Mouse (Mus musculus): ENCODE data around the gene Wdr20. TPM values are rescaled to one million over a fixed set of nuclear protein-coding genes. Genes with fewer than 3 reads are reported as not detected.

Wdr20 gene
- polyA plus RNA-seq, 1 experiment from 2014 or later: 12.8 TPM

- 96% methylated on average over 3 of the region's 3 CpGs for WGBS
- no peak overlapping the region for H3K4me2 ChIP-seq (replicated peaks; ENCODE audit: low read depth)
- no peak overlapping the region for H3K27ac ChIP-seq (replicated peaks)
- TF ChIP-seq EP300 (optimal IDR thresholded peaks at IDR 0.05): no peak
- no peak for TF ChIP-seq CTCF (IDR thresholded peaks at IDR 0.05; ENCODE audit: low read depth)
- no peaks in the 10 kb centered on the region for H3K4me1 ChIP-seq (replicated peaks; ENCODE audit: control insufficient read depth, insufficient read depth)
- ATAC-seq (ENCODE audit: low FRiP score, low TSS enrichment): no peak
- H3K36me3 ChIP-seq (ENCODE audit: control insufficient read depth, insufficient read depth, low read length): no peaks in the 10 kb centered on the region
- no peaks in the 10 kb centered on the region for H3K9me3 ChIP-seq (ENCODE audit: control insufficient read depth, low read length)
- DNase-seq (ENCODE audit: low spot score): no peak
- no peaks in the 10 kb centered on the region for H3K27me3 ChIP-seq (ENCODE audit: control insufficient read depth, insufficient read depth, low read length)
- H3K4me3 ChIP-seq (ENCODE audit: low read depth, low read length): no peak overlapping the region
- H3K9ac ChIP-seq (ENCODE audit: low read length): no peak overlapping the region
These were observed 97.4 kb downstream of the Wdr20 start for GRCm38 (mm10) chr12:110835182-110835581.

GRCm38 (mm10) chr12:110836729-110837128, 99.0 kb downstream of the Wdr20 start:
- 30% methylated on average over 6 of the region's 6 CpGs for WGBS
- Histone ChIP-seq H3K4me1 (replicated peaks; ENCODE audit: control insufficient read depth, insufficient read depth) (no peaks in the 10 kb centered on the region), H3K4me3 (ENCODE audit: low read depth, low read length) (no peak overlapping the region), H3K36me3 (ENCODE audit: control insufficient read depth, insufficient read depth, low read length) (no peaks in the 10 kb centered on the region), H3K27ac (replicated peaks) (no peak overlapping the region), H3K27me3 (ENCODE audit: control insufficient read depth, insufficient read depth, low read length) (no peaks in the 10 kb centered on the region), H3K9ac (ENCODE audit: low read length) (peak overlapping the region; percentile 1; the same call in 1 of the 2 replicates), H3K4me2 (replicated peaks; ENCODE audit: low read depth) (no peak overlapping the region), H3K9me3 (ENCODE audit: control insufficient read depth, low read length) (no peaks in the 10 kb centered on the region)
- TF ChIP-seq CTCF (IDR thresholded peaks at IDR 0.05; ENCODE audit: low read depth) (no peak), EP300 (optimal IDR thresholded peaks at IDR 0.05) (no peak)
- no peak for ATAC-seq (ENCODE audit: low FRiP score, low TSS enrichment)
- DNase-seq (ENCODE audit: low spot score): no peak

GRCm38 (mm10) chr12:110837192-110837841, 99.6 kb downstream of the Wdr20 start:
- H3K4me3 ChIP-seq (ENCODE audit: low read depth, low read length): no peak overlapping the region
- no peaks in the 10 kb centered on the region for H3K9me3 ChIP-seq (ENCODE audit: control insufficient read depth, low read length)
- 40% methylated on average over 5 of the region's 5 CpGs for WGBS
- H3K36me3 ChIP-seq (ENCODE audit: control insufficient read depth, insufficient read depth, low read length): no peaks in the 10 kb centered on the region
- H3K27me3 ChIP-seq (ENCODE audit: control insufficient read depth, insufficient read depth, low read length): no peaks in the 10 kb centered on the region
- H3K9ac ChIP-seq (ENCODE audit: low read length): peak overlapping the region; percentile 1; the same call in 1 of the 2 replicates
- no peak overlapping the region for H3K27ac ChIP-seq (replicated peaks)
- DNase-seq (ENCODE audit: low spot score) (no peak), ATAC-seq (ENCODE audit: low FRiP score, low TSS enrichment) (no peak)
- no peak overlapping the region for H3K4me2 ChIP-seq (replicated peaks; ENCODE audit: low read depth)
- H3K4me1 ChIP-seq (replicated peaks; ENCODE audit: control insufficient read depth, insufficient read depth): no peaks in the 10 kb centered on the region
- TF ChIP-seq EP300 (optimal IDR thresholded peaks at IDR 0.05) (no peak), CTCF (IDR thresholded peaks at IDR 0.05; ENCODE audit: low read depth) (no peak)

- no peak overlapping the region for H3K9ac ChIP-seq (ENCODE audit: low read length)
- H3K36me3 ChIP-seq (ENCODE audit: control insufficient read depth, insufficient read depth, low read length): no peaks in the 10 kb centered on the region
- no peak for DNase-seq (ENCODE audit: low spot score)
- no peaks in the 10 kb centered on the region for H3K9me3 ChIP-seq (ENCODE audit: control insufficient read depth, low read length)
- H3K4me2 ChIP-seq (replicated peaks; ENCODE audit: low read depth): no peak overlapping the region
- no peak for ATAC-seq (ENCODE audit: low FRiP score, low TSS enrichment)
- no peaks in the 10 kb centered on the region for H3K27me3 ChIP-seq (ENCODE audit: control insufficient read depth, insufficient read depth, low read length)
- no peaks in the 10 kb centered on the region for H3K4me1 ChIP-seq (replicated peaks; ENCODE audit: control insufficient read depth, insufficient read depth)
- H3K27ac ChIP-seq (replicated peaks): no peak overlapping the region
- no peak overlapping the region for H3K4me3 ChIP-seq (ENCODE audit: low read depth, low read length)
- 90% methylated on average over 8 of the region's 8 CpGs for WGBS
- TF ChIP-seq CTCF (IDR thresholded peaks at IDR 0.05; ENCODE audit: low read depth): no peak
- TF ChIP-seq EP300 (optimal IDR thresholded peaks at IDR 0.05): no peak
These were observed 100.1 kb downstream of the Wdr20 start for GRCm38 (mm10) chr12:110837850-110838249.

GRCm38 (mm10) chr12:110840348-110841198, 102.8 kb downstream of the Wdr20 start, which contains the start of gene Mok:
Gene Mok, minus strand, starts transcription at chr12:110840939.
- Histone ChIP-seq H3K4me2 (replicated peaks; ENCODE audit: low read depth) (peak within 1 kb of the TSS; percentile 69), H3K9ac (ENCODE audit: low read length) (peak within 1 kb of the TSS; percentile 58), H3K4me3 (ENCODE audit: low read depth, low read length) (peak within 1 kb of the TSS; percentile 64), H3K36me3 (ENCODE audit: control insufficient read depth, insufficient read depth, low read length) (no peaks in the 10 kb centered on the region), H3K27ac (replicated peaks) (no peak within 1 kb of the TSS), H3K4me1 (replicated peaks; ENCODE audit: control insufficient read depth, insufficient read depth) (no peaks in the 10 kb centered on the region; the same call in 1 of the 2 replicates), H3K9me3 (ENCODE audit: control insufficient read depth, low read length) (no peaks in the 10 kb centered on the region), H3K27me3 (ENCODE audit: control insufficient read depth, insufficient read depth, low read length) (no peaks in the 10 kb centered on the region)
- TF ChIP-seq CTCF (IDR thresholded peaks at IDR 0.05; ENCODE audit: low read depth): no peak
- DNase-seq (ENCODE audit: low spot score): peak; percentile 91
- ATAC-seq (ENCODE audit: low FRiP score, low TSS enrichment): peak; percentile 39
- WGBS: under 1% methylated on average over 71 of the region's 71 CpGs
